Mouse (Mus musculus) ovary, adult 18-20 months (tissue): ENCODE results near the gene Hexim1.

Source experiments
- DNase-seq: peaks from one replicate; pipeline ENCODE4 v3.0.0; 2022; ENCODE audit warnings: low spot score, mixed read lengths

The Hexim1 gene

DNA sequence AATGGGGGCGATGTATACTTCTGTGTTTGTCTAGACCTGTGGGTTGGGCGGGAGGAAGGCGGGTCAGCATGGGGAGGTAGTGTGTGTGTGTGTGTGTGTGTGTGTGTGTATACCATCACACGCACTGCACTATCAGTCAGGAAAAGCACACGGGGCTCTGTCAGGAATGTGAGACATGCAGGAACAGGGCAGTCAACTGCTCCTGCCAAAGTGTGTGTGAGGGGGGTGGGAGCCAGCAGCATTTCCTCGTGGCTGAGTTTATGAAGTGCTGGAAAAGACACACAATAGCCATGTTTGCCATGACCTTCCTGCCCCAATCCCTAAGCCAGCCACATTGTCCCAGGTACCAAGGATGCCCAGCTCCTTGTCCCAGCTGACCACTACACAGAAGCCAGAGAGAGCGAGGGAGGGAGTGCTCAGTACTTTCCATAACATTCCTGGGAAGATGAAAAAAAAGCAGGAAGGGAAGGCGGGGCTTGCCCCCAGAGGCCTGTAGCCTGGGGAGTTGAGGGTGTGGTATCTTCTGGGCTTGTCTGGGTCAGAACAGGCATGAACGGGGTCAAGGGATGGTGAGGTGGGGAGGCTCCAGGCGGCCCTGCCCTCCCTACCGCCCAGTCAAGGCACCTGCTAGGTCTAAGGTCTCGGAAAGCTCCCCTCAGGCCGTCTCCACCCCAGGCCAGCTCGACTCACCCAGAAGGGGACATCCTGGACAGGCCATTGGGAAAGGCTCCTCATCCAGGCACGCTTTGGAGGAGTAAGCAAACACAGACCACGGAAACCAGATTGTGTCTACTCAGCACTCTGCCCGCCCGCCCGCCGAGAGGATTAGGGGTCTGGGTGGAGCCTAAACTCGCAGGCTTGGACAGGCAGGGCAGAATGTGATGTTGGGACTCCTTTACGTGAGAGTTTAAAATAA is 18.8 kb upstream of the Hexim1 start:
- DNase-seq: no peak

DNA sequence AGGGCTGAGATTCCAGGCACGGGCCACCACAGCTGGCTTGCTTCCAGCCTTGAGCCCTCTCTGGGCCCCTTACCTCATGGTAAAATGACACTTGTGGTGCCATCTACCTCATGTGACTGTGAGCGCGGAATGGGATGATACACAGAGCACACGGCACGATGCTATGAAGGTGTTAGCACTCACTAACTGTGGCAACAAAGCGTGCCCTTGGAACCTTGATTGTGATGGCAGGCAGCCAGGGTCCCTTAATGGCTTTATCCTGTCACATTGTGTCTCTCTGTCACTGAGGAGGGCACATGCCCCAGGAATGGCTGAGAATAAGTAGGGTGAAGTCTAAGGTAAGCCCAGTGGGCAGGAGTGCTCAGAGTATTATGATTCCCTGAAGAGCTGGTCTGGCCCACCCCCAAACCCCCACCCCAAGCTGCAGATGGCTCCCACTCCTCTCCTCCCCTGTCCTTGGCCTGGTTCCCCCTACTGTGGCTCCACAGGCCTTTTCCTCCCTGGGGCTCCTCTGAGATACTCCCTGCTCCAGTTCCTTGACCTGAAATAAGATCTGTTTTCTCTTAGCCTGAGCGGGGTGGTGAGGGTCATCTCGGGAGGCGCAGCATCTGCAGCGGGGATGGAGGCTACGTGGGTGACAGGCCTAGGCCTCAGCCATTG is 17.4 kb upstream of the Hexim1 start:
- no peak for DNase-seq

DNA sequence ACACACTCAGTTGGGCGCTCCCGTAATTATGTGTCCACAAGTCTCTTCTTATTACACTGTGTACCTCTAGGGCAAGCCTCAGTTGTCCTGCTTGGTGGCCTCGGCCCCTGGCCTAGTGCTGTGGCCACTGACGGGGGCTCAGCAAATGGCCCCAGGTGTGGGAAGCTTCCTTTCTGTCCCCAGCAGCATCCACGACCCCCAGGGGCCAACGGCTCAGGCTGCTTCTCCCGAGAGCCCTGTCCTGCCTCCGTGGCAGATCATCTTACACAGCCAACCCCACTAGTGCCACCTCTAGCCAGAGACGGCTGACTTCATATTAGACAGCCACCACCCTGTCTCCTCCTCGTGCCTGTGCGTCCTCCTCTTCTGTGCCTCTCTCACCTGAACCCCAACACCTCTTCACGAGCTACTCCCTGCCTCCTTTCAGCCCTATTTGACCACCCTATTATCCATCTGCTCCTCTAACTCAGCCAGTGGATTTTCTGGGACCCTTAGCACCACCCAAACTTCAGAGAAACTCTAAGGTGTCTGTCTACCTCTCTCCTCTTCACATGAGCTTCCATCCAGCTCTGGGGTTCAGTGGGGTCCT is 16.6 kb upstream of the Hexim1 start:
- DNase-seq: no peak

DNA sequence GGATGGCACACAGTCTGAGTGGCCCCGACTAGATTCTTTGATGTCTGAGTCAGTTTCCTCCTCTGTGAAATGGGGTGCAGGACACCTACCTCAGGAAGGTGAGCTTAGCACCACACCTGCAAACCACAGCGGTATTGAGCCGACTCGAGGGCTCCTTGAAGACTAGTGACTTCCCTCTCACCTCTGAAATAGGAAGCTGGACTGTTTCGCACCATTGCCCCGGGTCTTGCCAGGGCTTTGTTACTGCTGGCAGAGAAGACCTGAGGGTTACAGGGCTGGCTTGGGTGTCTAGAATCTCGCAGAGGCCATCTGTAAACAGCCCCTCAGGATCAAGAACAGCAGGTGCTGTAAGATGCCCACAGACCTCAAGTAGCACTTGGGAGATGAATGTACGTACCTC is 15.7 kb upstream of the Hexim1 start:
- no peak for DNase-seq

DNA sequence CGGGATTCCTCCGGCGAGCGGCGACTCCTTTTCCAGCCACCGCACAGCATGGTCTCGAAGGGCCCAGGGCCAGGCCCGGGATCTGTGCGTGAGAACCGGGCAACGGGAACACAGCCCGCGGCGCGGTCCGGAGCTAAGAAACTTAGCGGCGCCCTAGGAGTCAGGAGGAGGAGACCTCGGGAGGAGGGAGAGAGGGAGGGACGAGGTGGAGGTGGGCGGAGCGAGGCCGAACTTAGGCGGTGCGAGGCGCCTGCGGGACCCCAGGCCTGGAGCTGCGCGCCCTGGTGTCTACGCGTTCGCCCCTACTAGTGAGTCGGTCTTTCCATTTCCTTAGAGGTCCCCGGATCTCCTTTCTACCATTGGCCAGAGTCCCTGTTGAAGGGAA is 14.6 kb upstream of the Hexim1 start, which contains the start of the genes Plcd3 and Acbd4:
Plcd3 (minus strand) TSS at position 178 of the 385 bp plus-strand sequence.
Acbd4 (plus strand) TSS at position 202 of the 385 bp plus-strand sequence.
- peak; percentile 79 for DNase-seq

DNA sequence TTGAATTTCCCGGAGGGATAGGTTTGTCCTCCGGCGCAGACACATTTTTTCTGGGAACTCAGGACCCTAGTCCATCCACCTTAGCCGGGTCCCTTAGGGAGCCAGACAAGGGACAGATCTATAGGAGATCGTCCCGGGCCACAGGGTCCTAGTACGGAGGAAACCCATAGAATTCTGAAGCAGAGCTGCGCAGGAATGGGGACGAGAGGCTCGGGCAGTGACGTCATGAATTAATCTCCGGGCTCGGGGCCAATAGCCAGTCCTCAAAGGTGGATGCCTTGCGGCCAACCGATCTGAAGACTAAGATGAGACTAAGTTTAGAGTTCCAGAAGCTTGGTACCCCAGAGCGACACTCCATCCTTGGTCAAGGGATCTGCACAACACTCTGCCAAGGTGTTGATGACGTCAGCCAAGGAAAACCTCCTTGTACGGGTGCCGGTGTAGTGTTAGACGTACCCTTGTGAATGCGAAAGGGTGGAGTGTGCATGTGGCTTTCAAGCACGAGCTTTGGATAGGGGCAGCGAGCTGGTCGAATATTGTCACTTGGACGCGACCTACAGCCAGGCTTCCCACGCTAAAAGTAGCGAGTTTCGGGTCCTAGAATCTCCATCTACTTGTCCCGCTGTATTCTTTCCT is 14.0 kb upstream of the Hexim1 start:
- no peak for DNase-seq

DNA sequence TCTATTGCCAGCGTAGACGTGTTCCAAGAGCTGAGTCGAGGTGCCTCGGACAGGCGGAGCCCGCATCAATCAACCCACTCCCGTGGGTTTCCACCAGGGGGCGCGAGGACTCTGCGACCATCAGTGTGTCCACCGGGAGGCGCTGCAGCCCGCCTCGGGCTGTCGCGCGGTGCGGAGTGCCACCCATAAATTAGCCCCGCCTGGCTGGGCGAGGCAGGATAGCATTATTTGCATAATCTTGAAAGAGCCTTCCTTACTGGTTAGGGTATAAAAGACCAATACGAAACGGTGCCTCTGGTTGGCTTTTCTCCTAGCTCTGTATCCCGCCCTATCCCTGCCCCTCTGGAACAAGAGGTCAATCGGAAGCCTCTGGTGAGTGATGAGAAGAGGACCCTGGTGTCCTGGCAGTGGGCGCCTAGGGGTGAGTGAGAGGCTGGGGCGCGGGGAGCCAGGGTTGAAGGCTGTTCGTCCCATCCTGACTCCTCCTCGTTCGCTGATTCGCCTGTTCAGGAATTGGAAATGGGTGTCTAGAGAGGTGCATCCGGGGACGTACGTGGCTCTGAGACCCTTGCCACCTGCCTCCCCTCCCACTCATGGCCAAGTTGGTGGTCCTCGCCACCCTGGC is 13.2 kb upstream of the Hexim1 start:
- DNase-seq: peak; percentile 93

DNA sequence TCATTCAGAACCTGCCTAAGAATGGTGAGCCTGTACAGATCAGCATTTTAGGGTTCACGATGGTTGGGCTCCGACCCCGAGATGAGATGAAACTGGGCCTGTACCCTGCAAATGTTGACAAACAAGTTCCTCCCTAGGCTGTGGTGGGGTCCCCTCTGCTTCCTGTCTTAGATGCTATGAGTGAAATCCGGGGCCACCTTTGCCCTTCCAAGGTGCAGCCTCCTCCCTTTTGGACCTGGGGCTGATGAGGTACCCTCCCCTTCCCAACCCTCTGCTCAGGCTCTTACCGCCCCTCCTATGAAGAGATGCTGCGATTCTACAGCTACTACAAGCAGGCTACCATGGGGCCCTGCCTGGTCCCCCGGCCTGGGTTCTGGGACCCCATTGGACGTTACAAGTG is 12.4 kb upstream of the Hexim1 start:
- no peak for DNase-seq

DNA sequence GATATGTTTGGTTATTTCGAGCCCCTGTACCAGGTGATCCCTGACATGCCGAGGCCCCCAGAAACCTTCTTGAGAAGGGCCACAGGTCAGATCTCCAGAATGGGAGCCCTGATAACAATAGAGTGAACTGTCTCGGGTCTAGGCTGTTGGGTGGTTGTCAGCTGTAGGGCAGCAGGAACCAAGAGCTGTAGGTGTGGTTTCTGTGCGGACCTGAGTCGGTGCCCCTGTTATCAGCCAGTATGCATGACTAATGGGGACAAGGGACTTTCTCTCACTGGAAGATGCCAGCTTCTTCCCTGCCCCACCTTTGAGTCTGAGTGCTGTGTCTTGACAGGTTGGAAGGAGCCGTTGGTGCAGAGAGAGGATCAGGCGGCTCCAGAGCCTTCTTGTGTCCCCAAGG is 11.6 kb upstream of the Hexim1 start:
- no peak for DNase-seq

DNA sequence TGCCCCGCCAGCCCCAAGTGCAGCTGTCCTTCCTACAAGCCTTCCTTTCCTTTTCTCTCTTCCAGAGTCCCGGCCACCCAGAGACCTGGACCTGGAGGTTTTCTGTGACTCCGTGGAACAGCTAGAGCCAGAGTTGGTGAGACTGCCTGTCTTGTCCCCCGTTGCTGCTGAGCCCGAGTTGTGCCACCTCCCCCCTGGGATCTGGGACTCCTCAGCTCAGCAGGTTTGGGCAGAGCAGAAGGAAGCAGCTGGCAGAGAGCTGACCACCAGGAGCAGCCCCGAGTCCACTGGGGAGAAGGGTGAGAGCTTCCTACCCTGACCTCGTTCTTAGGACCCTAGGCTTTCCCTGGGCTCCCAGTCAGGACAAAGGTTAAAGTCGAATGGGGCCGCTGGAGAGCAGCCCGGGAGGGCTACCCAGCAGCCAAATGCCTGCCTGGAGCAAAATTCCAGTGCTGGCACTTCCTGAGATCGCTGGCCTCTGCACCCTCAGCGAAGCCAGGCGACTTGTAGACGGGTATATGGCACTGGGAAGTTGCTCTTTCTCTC is 10.8 kb upstream of the Hexim1 start:
- DNase-seq: no peak

DNA sequence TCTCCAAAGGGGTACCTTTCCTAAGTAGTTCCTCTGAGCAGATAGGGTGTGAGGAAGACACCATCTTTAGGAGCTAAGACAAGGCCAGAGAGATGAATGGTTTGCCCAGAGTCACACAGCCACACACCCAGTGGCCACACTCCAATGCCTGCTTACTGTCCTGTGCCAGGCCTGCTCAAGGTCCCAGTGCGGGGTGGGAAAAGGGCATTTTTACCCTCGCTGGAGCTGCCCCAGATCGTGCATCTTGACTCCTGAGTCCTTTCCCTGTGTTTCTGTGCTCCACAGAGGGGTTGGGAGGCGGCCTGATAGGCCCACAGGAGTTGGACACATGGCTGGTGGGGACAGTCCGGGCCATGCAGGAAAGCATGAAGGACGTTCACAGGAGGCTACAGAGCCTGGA is 10.2 kb upstream of the Hexim1 start:
- no peak for DNase-seq

DNA sequence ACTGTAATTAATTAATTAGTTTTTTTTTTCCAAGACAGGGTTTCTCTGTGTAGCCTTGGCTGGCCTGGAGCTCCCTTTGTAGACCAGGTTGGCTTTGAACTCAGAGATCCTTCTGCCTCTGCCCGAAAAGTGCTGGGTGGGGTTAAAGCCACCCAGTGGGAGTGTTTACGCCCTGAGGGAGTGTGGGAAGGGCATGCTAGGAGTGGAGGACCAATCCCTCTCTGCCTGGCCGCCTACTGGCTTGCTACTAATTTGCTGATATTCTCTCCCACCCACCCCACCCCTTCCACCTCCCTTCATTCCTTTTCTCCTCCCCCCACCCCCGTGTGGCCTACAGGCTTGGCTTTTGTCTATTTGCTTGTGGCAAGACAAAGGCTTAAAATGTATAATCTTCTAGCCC is 9.6 kb upstream of the Hexim1 start:
- DNase-seq: no peak

DNA sequence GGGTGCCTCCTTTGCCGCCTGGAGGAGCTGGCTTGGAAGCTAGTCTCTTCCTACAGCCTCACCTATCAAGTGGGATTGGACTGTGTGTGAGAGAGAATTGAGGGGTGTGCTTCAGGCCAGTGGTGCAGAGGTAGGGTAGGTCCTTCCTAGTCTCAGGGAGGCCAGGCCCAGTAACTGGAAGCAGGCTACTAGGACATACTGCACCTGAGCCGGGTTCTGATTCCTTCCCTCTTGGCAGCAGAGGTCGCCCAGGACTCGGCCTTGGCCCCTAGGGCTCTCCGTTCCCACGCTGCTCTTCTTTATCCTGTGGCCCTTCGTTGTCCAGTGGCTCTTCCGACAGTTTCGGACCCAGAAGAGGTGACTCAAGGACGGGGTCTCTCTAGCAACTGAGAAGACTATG is 4.7 kb upstream of the Hexim1 start:
- DNase-seq: no peak

DNA sequence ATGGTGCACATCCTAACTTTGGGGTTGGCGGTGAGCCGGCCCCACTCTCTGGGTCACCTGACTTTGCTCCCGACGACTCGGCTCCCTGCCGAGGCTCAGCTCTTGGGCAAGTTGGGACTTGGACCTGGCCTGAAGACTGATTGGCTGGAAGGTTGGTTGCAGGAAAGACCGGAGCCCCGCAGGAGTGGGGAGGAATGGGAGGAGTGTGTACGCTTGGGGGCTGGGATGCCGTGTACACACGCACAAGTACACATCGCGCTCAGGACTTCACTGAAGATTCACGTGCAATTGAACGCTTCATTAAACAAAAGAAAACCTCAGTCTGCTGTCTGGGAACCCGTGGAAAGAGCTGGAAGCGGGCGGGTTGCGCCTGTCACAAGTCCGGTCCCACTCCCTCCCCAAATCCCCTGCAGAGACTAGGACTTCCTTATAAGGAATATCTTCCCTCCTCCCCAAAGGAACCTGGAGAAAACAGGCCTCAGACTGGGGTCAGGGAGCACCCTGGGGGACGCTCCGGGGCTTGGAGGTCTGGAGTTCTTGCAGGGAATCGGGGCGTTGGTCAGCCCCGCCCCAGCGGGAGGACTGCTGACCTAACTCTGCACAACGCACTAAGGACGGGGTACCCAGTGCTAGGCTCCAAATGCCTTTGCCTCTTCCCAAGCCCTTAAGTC is 4.0 kb upstream of the Hexim1 start:
- peak; percentile 83 for DNase-seq

DNA sequence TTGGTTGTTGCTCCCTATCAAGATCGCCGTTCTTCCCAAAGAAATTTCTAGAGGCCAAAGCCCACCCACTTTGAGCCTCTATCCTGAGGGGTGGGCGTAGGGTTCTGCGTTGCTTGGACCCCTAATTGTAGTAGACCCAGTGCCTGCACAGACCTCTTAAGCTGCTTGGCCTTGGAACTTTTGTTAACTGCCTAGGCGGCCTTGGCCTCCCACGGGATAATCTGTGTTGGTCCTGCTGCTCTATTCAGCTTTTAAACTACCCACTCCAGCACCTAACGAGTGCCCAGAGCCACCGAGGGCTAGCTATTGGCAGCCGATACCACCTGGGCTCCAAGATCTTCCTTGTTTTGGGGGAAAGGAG is 3.5 kb upstream of the Hexim1 start:
- peak; percentile 54 for DNase-seq

DNA sequence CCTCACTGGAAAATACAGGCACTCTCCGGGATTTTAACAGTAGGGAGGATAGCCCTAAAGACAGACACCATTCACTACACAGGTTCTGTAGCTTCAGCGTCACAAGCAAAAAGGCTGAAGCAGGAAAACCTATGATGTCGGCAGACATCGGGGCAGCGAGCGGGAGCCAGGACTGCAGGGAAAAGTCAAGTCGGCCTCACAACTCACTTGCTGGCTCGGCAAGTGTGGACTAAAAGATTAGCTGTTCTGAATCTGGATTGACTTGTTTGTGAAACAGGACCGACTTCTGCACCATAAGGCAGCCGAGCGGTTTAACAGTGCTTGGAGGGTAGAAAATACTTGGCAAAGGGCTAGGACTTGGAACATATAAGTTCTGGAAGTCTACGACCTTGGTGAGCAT is 3.0 kb upstream of the Hexim1 start:
- no peak for DNase-seq

DNA sequence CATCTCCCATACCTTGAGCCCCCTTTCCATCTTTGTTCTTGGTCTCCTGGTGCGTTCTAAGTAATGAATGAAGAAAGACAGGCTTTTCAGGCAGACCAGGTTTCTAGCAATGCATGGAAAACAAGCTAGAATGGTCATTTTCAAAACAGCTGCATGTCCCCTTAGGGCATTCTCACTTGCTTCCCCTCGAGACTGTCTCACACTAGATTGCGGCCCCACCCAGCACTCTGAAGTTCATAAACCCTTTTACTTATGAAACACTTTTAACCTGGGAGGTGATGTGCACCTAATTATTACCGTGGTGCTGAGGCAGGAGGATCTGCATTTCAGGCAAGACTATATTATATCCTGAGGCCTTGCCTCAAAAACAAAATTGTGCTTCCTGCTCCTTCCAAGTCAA is 2.3 kb upstream of the Hexim1 start:
- no peak for DNase-seq

DNA sequence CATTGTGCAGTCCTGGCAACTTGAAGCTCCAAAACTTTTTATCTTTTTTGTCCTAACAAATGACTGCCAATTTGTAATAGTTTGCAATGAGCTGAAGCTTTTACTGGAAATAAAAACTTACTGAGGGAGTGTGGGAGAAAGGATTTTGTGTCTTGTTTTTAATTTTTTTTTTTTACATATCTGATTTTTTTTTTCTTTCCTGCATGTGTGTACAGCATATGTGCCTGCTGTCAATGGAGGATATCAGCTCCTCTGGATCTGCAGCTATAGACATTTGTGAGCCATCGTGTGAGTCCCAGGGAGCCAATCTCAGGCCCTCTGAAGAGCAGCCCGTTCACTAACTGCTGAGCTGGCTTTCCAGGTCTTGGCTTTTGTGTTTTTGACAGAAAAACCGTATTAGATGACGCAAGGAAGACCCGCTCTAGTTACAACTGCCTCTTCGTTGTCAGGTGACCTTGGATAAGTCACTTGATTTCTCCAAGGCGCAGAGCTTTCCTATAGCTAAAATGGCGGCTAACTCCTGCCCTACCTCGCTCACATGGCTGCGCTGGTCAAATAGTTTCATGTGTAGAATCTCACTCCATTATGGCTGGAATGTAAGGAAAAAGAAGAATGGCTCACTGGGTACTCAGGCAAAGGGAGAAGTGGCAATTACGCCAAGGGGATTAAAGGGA is 1.6 kb upstream of the Hexim1 start:
- no peak for DNase-seq

DNA sequence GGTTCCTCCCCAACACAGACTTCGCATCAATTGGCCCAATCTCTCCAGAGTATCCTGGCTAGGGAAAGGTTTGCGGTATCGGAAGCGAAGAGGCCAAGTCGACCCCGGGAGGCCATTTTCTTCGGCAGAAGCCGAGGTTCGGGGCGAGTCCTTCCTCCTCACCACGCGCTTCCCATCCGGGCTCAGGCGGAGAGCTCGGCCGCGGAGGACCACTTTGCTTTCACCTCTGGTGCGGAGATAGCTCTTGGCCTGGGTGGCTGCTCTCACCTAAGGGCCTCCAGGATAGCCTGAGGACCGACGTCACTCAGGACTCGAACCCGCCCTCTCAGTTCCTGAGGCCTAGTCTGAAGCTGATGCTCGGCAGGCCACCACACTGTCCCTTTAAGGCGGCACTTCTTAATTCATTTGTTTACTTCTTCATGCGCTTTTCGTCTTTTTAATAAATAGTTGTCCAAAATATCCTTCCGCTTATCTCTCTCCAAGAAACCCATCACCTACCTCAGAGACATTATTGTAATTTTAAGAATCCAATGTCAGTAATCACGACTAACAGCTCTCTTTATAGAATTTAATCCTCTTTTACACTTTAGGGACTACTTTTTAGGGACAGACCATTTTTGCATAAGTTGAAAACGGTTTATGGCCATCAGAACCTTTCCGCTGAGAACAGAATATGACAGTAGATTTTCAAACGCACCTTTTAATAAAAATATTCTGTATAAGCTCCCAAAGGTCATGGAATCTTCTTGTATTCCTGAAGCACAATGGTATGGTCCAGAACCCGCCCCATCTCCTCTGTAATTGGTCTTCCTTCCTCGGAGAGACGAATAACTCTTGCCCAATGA is 646 bp upstream of the Hexim1 start:
- peak; percentile 84 for DNase-seq
